Mouse (Mus musculus) right cerebral cortex, postnatal 4 days (tissue): Measurements from ENCODE around the gene Glp2r.

Experiments
- DNase-seq: peaks from one replicate; pipeline ENCODE4 v3.0.0-alpha.2; 2022

Gene Glp2r

GRCm38 (mm10) chr11:67727095-67727494 lies 43.9 kb downstream of the Glp2r start:
- no peak for DNase-seq

DNA sequence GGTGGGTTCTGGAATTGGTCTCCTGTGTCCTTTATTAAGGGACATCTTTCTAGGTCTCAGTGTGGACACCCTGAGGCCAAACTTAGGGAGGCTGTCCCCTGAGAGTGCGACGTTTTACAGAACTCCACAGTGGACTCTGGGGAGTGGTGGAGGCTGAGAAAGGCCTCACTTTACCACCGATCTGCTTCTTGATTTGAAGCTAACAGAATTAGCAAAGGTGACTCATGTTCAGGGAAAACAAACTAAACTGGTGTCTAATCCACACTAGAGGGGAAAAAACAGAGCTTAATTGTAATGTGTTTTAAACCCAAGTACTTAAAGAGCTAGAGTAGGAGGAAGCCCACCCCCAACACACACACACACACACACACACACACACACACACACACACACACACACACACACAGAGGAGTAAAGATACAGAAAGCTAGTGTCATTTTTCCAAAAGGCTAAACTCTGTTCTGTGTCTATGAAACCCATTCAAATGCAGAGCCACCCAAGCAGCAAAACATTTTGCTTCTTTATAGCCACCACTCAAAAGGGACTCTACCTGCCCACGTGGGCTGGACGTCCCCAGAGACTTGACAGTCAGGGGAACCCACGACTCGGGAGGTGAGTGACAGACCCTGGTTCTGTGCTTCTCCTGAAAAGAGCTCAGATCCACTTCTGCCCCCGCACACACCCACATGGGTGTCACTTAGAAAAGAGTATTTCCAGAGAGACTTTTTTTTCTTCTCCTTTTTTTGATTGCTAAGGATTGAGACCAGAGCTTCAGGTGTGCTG lies 47.5 kb downstream of the Glp2r start:
- no peak for DNase-seq

DNA sequence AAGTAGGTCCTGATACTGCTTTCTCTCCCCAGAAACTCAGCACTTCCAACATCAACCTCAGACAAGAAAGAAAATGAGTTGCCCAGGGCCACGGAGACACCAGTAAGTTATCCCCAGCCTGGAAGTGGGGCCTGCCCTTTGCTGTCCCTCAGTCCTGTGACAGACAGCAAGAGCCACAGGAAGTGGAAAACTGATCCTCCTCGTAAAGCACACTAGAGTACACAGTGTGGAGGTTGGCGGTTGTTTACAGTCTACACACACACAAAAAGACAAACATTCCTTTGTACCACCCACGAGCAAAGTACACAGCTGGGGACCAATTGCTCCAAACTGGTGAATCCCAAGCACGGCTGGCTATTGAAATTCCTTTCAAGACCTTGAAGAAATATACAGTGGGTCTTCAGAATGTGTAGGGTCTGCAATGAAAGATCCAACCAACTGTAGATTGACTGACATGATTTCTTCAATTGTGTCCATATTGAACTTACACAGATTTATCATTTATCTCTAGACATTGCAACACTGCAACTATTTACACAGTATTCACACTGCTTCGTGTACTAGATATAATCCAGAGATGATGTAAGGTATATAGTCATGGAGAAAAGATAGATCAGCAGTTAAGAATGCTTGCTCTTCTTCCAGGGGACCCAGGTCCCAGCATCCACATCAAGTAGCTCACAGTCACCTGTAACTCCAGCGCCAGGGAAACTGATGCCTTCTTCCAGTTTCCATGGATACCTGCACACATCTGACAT lies 48.4 kb downstream of the Glp2r start:
- no peak for DNase-seq

- no peak for DNase-seq
These were observed 49.5 kb downstream of the Glp2r start for GRCm38 (mm10) chr11:67721485-67721884.

DNA sequence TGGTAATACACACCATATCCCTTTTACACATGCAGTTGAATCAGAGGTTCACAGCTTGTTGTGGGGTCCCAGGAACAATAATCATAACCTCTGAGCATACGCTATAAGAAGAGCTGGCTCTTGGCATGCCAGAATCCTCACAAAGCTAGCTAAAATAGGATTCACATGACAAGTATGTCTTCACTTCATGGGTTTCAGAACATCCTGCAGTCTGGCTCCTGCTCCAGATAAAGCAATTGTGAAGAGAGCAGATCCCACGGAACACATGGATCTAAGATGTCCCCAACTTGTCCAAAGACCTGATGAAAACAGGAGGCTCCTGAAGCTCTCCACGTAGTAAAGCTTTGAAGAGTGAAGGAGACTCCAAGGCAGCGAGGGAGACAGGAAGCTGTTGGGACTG lies 55.6 kb downstream of the Glp2r start:
- no peak for DNase-seq

DNA sequence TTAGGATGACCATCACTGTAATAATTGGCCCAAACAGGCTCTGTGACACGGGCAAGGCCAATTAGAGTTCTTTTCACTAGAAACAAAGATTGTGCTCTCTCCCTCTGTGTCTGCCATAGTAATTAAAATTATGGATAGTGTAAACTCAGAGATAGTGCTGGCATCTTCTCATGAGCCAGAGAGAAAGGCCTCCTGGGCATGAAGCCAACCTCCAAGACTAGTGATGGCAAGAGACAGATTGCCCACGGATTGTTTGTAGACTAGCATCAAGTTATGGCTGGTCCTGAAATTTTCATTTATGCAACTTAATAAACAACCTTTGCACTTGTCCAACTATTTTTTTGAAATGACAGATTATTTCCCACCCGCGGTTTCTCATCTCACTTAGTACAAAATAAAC lies 58.0 kb downstream of the Glp2r start:
- DNase-seq = peak; percentile 53

DNA sequence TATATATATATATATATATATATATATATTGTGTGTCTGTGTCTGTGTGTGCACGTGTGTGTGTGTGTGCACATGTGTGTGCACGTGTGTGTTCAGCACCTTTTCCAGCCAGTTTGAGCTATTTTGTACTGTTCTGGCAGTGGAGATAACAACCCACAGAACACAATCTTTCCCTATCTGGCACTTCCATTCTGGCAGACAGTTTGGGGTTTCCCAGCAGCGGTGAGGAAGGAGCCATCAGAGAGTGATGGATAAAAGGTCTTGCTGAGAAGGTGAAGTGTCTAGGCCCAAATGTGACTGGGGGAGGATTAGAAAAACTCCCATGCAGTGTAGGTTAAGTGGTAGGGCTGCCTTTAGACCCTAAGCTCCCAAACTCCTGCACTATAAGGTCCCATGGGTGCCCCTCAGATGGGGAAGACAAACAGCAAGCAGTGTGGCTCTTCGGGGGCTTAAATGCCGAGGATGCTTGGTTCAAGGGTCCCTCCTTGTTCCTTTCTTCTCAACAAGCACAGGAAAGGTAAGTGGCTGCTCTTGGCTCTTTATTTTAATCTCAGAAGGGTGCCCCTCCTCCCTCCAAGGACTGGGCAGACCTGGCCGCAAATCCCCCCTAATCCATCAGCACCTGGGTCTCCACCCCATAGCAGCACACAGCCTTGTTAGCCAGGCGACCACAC lies 76.1 kb downstream of the Glp2r start, which contains the start of gene Rcvrn:
Rcvrn (plus strand) TSS at position 624 of the 674 bp plus-strand sequence.
- DNase-seq = no peak

DNA sequence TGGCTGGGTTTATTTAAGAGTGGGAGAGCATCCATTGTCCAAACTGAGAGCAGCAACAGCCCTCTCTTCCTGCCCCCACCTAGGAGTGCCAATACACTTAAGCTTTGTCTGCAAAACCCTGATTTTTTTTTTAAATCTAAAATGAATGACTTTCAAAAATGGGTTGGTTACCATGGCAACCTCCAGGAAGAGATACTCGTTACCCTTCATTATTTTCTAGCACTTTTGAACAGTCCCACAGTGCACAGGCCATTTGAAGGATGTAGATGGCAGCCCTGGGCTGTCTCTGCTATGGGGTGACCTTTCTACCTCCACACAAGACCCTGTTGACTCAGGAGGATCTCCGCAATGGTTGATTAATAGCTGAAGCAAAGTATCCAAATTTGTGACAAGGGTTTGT lies 84.8 kb downstream of the Glp2r start:
- no peak for DNase-seq

DNA sequence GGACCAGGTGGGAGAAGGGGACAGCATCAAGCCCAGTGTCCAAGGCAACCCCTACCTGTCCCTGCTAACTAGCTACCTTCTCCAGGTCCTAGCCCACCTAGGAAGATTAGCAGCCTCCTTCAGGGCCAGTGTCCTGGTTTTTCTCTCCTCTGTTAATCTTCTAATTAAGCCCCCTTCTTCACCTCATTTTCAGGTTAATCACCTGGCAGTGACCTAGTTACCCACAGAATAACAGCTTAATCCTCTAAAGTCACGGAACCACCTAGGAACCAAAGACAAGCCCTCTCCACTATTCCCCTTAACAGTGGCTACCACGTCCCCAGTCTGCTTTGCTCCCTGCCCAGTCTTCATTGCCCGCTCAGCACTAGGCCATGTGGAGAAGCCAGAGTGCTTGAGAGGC lies 89.1 kb downstream of the Glp2r start:
- no peak for DNase-seq

GRCm38 (mm10) chr11:67679930-67680329 lies 91.0 kb downstream of the Glp2r start:
- DNase-seq = no peak

DNA sequence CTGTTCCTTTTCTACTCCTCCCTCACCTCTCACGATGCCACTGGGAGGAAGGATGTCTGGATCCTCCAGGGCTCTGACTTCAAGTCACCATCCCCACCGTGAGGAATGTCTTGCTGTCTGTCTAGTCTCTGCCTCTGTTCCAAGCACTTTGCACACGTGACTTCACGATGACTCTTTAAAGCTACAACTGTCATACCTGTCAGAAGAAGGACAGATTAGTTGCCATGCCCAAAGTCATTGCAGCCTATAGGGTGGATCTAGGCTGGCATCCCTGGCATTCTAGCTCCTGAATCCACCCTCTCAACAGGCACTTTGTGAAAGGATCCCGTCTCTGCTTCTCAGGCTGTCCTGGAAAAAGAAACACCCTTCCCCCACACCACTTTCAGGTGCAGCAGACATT lies 91.7 kb downstream of the Glp2r start:
- no peak for DNase-seq

DNA sequence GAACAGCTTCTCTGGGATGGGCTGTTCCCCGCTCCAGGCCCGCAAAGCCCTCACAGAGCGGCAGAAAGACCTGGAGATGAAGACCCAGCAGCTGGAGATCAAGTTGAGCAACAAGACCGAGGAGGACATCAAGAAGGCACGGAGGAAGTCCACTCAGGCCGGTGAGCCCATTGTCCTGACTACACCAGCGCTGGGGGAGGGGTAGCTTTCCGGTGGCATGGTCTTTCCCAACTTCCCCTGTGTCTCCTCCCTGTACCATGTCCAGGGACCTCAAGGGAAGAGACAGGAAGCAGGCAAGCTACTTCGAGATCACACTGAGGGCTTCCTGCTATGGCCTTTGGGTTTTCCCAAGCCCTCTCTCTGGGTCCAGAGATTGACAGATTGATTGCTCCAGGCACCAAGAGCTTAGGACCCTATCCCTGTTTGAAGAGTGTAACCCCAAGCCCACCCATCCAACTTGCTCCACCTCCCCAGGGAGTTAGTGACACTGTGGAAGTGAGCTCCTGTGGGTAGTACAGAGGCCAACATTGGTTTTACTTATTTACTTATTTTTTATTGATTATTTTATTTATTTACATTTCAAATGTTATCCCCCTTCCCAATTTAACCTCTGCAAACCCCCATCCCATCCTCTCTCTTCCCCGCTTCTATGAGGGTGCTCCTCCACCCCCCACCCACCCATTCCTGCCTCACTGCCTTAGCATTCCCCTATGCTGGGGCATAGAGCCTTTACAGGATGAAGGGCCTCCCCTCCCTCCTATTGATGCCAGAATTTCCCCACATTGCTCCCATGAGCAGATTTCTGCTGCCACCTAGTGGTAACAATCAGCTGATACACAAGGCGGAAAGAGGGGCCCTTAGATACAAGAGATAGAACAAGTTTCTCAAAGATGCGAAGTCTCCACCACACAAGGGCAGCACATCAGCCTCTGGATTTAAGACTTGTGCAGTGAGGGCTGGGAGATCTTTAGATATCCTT lies 95.1 kb downstream of the Glp2r start:
- no peak for DNase-seq

DNA sequence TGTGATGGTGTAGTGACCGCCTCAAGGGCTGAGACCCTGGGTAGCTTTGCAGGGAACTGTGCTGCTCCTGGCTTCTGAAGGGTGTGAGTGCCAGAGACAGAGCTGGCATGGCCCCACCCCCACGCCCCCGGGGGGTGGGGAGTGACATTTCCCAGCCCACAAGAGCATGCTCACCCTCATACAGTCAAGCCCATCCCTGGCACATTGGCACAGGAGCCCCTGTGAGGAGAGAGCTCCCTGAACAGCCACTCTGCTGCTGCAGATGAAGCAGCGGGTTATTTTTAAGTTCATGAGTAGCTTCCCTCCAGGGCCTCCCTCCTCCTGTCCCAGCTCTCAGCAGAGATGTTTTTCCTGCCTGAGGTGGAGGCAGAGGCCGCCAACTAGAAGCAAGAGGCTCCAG lies 98.8 kb downstream of the Glp2r start:
- DNase-seq = no peak

GRCm38 (mm10) chr11:67670031-67670430 lies 100.9 kb downstream of the Glp2r start:
- DNase-seq = no peak

DNA sequence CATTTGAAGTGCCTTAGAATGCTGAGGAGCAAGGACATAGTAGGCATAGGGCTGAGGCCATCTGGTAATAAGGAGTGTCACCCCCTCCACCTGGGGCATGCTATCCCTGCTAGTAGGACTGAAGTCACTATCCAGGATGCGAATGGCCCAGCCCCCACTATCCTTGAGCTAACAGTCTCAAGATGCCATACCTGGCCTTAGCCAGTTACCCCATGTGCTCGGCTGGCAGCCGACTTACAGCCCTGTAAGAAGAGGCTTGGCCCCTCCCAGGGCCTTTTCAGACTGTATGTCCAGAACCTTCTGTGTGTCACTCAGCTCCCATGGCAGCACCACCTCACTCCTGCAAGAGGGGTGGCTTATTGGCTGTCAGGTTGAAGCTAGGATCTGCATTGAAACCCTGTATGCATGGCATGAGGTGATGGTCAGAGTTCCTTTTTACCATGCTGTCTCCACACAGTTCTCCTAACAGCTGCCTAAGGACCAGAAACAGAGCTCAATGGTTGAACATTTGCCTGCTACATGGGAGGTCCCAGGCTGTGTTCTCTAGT lies 102.4 kb downstream of the Glp2r start:
- DNase-seq = no peak

DNA sequence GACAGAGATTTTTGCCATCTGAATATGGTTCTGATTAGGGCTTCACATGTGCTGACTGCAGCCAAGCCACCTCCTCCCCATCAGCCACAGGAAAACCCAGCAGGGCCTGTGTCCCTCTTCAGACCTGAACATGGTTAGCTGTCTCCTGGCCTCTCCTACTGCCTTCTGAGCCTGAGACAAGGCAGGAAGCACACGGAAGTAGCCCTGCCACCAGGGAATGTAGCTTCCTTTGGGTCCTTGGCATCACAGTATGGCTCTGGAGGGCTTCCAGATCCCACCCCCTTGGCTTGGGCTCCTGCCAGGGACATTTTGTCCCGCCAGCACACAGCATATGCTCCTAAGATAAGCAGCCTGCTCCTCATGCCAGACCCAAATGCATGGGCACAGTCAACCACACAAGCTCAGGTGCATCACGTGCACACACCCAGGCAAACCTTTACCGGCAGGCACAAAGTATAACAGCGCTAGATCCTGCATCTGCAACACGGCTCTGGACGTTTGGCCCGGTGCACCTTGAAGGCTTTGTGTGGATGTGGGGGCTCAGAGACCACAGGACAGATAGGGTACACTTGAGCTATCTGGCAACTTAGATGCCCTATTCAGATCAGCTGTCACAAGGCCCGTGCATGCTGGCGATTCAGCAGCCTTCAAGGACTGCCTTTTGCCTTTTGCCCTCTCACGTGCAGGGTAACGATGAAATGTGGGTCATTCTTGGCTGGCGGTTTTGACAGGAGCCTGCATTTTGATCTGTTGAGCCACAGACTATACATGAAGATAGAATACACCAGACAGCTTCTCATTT lies 103.2 kb downstream of the Glp2r start:
- DNase-seq = peak; percentile 70

DNA sequence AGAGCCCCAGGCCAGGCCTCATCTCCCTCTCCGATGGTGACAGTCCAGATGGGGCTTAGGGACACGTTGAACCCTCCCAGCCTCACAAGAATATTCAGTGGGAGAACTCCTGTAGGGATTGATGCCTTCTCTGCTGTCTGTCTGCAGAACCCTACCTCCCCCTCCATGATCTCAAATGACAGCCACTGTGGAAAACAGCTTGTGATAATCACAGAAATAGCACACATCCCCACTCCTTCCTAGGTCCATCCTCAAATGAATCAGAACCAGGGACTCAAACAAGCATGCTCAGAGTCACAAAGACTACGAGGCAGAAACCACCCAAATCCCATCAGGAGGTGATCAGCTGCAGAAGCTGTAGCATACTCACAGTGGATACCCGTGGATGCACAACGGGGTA lies 104.8 kb downstream of the Glp2r start:
- DNase-seq = no peak

DNA sequence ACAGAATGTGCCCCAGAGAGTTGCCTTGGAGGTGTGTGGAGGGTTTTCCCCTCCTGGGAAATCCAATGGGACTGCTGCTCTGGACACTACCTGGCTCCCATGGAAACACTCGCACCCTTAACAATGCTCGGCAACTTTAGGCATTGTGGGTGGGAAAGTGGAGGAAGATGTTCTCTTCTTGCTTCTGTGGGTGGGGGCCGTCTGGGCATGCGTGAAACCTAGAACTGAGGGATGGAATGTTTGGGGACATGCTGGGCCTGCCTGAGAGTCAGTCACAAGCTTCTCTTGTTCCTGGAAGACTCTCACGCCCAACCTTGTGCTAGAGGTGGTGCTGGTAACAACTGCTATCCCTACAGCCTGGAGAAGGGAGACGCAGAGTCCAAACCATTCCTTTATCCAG lies 106.0 kb downstream of the Glp2r start:
- no peak for DNase-seq

DNA sequence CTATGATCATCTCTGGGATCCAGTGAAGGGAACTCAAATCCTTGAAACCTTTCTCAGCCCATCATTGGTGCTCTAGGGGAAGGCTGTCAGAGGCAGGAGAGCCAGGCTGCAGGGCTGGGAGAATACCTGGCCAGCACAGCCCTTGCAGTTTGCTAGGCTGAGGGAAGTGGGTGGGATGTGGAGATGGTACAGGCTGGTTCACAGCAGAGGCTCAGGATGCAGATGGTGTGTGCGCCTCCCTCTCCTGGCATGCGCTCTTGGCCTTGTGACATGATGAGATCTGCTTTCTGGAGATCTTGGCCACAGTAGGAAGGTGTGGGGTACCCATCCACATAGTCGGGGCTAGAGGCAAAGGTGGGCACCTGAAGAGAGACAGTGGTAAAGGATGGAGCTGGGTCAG lies 106.7 kb downstream of the Glp2r start:
- DNase-seq = no peak

- DNase-seq = no peak
These were observed 107.5 kb downstream of the Glp2r start for GRCm38 (mm10) chr11:67663437-67663836.

DNA sequence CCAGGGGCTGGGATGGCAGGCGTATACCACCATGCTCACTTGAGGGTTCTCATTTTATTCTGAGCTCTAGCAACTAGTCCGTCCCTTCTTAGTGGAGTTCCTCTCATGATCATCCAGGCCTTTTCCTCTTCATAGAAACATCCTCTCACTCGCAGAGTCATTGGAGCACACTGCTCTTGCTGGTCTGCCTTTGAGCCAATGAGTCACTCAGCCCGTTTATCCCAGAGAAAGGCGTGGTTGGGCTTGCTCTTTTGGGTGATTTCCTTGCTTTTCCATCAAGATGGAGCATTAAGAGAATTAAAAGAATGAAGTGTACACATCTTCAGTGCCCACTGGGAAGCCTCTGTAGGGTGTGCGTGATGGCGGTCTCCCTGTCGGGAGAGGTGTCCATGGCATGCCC lies 109.5 kb downstream of the Glp2r start:
- DNase-seq = no peak
